Mouse (Mus musculus): ENCODE measurements at regions not wholly inside any gene's neighbourhood (a gene's known extent, or its start where the extent isn't known, plus 50 kb on each side); places are given as distances from the start of the nearest gene placed in this dataset.

DNA sequence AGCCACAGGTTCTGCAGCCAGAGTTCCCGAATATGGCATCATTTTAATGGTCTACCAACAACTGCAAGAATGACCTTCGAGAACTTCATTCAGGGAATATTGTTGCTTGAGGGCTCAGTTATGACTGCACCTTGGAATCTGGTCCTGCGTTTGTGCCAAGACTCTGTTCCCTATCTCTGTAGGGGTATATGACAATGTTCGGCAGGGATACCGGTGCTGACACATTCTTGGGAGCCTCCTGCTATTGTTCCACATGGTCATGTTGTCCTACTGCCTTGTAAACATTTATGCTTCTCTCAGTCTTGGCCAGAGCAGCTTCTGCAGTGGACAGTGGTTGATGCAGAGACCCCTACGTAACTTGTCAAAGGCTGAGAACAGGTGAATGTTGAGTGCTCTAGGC, 216.8 kb upstream of the Stt3b start:
- H3K36me3 ChIP-seq (ENCODE audit: control insufficient read depth, insufficient read depth, low read length): no peaks in the 10 kb centered on the region
- no peaks in the 10 kb centered on the region for H3K4me1 ChIP-seq (ENCODE audit: control insufficient read depth, insufficient read depth, low read length)
- H3K9me3 ChIP-seq (replicated peaks; ENCODE audit: control insufficient read depth, low read length): no peaks in the 10 kb centered on the region
- H3K4me2 ChIP-seq: no peak overlapping the region
- H3K27ac ChIP-seq (ENCODE audit: low read depth, low read length): no peak overlapping the region
- H3K4me3 ChIP-seq (ENCODE audit: low read depth, low read length): no peak overlapping the region
- no peaks in the 10 kb centered on the region for H3K27me3 ChIP-seq (ENCODE audit: control insufficient read depth, insufficient read depth, low read length)
- H3K9ac ChIP-seq (ENCODE audit: low read depth, low read length): no peak overlapping the region
- ATAC-seq (replicated peaks; ENCODE audit: insufficient number of reproducible peaks, low FRiP score, low TSS enrichment): no peak
- WGBS (ENCODE audit: insufficient replicate concordance): 81% methylated on average over 6 of the region's 6 CpGs

DNA sequence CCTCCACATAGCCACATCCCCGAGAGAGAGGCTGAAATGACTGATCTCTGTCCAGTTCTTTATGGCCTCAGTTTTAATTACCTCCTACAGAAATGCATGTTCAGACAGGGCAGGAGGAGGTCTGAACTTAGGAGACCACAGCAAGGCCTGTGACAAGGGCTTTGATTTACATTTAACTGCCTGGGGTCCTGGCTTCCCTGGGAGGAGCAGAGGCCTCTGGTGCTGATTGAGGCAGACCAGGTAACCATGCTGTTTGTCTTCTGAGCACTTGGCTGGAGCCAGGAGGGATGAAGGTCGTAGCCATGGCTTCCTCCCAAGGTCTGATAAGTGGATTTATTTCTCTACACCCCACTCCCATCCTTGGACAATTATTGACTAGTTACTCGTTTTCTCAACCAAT, 224.0 kb upstream of the Stt3b start:
- no peak for ATAC-seq (replicated peaks; ENCODE audit: insufficient number of reproducible peaks, low FRiP score, low TSS enrichment)
- 42% methylated on average over 3 of the region's 3 CpGs for WGBS (ENCODE audit: insufficient replicate concordance)
- H3K27me3 ChIP-seq (ENCODE audit: control insufficient read depth, insufficient read depth, low read length): no peaks in the 10 kb centered on the region
- H3K4me1 ChIP-seq (ENCODE audit: control insufficient read depth, insufficient read depth, low read length): no peaks in the 10 kb centered on the region
- H3K36me3 ChIP-seq (ENCODE audit: control insufficient read depth, insufficient read depth, low read length): no peaks in the 10 kb centered on the region
- H3K9ac ChIP-seq (ENCODE audit: low read depth, low read length): no peak overlapping the region
- H3K27ac ChIP-seq (ENCODE audit: low read depth, low read length): no peak overlapping the region
- H3K4me2 ChIP-seq: no peak overlapping the region
- H3K9me3 ChIP-seq (replicated peaks; ENCODE audit: control insufficient read depth, low read length): no peaks in the 10 kb centered on the region
- H3K4me3 ChIP-seq (ENCODE audit: low read depth, low read length): no peak overlapping the region

DNA sequence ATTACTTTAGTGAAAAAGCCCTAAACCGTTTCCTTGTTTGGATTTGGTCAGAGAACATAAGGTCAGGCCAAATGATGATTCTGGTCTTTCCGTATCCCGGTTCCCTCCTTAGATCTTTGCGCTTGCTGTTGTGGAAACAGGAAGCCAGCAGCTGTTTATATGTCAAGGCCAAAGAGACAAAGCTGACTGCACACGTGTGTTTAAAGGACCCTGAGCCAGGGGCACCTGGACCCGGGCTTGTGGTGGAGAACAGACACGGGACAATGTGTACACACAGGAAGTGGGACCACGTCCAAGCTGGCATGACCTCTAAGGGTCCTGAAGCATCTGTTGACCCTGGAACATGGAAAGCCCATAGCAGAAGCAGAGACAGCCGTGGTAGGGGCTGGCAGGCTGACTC, 233.4 kb upstream of the Stt3b start:
- H3K27ac ChIP-seq (ENCODE audit: low read depth, low read length): no peak overlapping the region

DNA sequence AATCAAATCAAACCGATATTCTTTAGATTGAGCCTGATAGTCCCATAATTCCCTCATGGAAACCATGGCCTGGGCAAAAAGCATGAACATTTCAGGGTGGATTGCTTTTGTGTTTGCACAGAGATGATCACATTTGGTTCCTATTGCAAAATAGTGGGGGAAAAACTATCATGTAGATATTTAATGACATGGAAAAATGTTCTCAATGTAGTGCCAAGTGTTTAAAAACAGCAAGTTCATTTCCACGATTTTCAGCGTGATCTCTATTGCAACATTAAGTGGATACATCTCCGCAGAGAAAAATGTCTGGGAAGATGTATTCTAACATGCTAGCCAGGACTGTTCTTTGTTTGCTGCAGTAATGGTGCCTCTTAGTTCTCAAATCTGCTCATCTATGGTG, 235.0 kb upstream of the Stt3b start:
- H3K36me3 ChIP-seq (ENCODE audit: control insufficient read depth, insufficient read depth, low read length): no peaks in the 10 kb centered on the region
- H3K4me3 ChIP-seq (ENCODE audit: low read depth, low read length): no peak overlapping the region
- ATAC-seq (replicated peaks; ENCODE audit: insufficient number of reproducible peaks, low FRiP score, low TSS enrichment): no peak
- 0 out of 2 replicates have a peak, but pooled peaks cover 4% of the 10 kb centered on the region for H3K4me1 ChIP-seq (ENCODE audit: control insufficient read depth, insufficient read depth, low read length)
- H3K27ac ChIP-seq (ENCODE audit: low read depth, low read length): no peak overlapping the region
- no peaks in the 10 kb centered on the region for H3K27me3 ChIP-seq (ENCODE audit: control insufficient read depth, insufficient read depth, low read length)
- H3K4me2 ChIP-seq: no peak overlapping the region
- no peaks in the 10 kb centered on the region for H3K9me3 ChIP-seq (replicated peaks; ENCODE audit: control insufficient read depth, low read length)
- H3K9ac ChIP-seq (ENCODE audit: low read depth, low read length): no peak overlapping the region
- 80% methylated on average over 4 of the region's 4 CpGs for WGBS (ENCODE audit: insufficient replicate concordance)

More for the DNA sequence above, 233.4 kb upstream of the Stt3b start:
- Histone ChIP-seq H3K4me1 (ENCODE audit: control insufficient read depth, insufficient read depth, low read length) (0 out of 2 replicates have a peak, but pooled peaks cover 4% of the 10 kb centered on the region), H3K4me3 (ENCODE audit: low read depth, low read length) (no peak overlapping the region), H3K27me3 (ENCODE audit: control insufficient read depth, insufficient read depth, low read length) (no peaks in the 10 kb centered on the region), H3K9me3 (replicated peaks; ENCODE audit: control insufficient read depth, low read length) (no peaks in the 10 kb centered on the region), H3K9ac (ENCODE audit: low read depth, low read length) (no peak overlapping the region), H3K36me3 (ENCODE audit: control insufficient read depth, insufficient read depth, low read length) (no peaks in the 10 kb centered on the region), H3K4me2 (no peak overlapping the region)
- no peak for ATAC-seq (replicated peaks; ENCODE audit: insufficient number of reproducible peaks, low FRiP score, low TSS enrichment)
- WGBS (ENCODE audit: insufficient replicate concordance): 69% methylated on average over 9 of the region's 9 CpGs

DNA sequence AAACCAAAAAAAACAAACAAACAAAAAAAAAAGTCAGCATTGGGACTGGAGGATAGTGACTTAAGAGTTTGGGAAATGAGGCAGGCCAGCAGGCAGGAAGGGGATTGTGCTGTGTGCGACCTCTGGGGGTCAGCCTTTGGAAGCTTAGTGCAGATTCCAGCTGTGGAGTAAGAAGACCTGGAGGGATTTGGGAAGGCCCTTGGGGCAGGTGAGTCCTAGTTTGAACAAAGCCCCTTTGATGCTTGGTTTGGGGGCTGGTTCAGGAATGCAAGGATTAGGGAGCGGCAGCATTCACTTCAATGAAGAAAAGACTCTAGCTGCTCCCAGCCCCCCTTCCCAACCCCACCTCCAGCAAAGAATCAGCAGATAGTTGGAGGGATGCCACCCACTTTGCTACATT, 235.6 kb upstream of the Stt3b start:
- Histone ChIP-seq H3K27me3 (ENCODE audit: control insufficient read depth, insufficient read depth, low read length) (no peaks in the 10 kb centered on the region), H3K9me3 (replicated peaks; ENCODE audit: control insufficient read depth, low read length) (no peaks in the 10 kb centered on the region), H3K27ac (ENCODE audit: low read depth, low read length) (no peak overlapping the region), H3K4me2 (no peak overlapping the region), H3K9ac (ENCODE audit: low read depth, low read length) (no peak overlapping the region), H3K4me1 (ENCODE audit: control insufficient read depth, insufficient read depth, low read length) (0 out of 2 replicates have a peak, but pooled peaks cover 4% of the 10 kb centered on the region), H3K4me3 (ENCODE audit: low read depth, low read length) (no peak overlapping the region), H3K36me3 (ENCODE audit: control insufficient read depth, insufficient read depth, low read length) (no peaks in the 10 kb centered on the region)
- WGBS (ENCODE audit: insufficient replicate concordance): 65% methylated on average over 2 of the region's 2 CpGs
- ATAC-seq (replicated peaks; ENCODE audit: insufficient number of reproducible peaks, low FRiP score, low TSS enrichment): no peak

DNA sequence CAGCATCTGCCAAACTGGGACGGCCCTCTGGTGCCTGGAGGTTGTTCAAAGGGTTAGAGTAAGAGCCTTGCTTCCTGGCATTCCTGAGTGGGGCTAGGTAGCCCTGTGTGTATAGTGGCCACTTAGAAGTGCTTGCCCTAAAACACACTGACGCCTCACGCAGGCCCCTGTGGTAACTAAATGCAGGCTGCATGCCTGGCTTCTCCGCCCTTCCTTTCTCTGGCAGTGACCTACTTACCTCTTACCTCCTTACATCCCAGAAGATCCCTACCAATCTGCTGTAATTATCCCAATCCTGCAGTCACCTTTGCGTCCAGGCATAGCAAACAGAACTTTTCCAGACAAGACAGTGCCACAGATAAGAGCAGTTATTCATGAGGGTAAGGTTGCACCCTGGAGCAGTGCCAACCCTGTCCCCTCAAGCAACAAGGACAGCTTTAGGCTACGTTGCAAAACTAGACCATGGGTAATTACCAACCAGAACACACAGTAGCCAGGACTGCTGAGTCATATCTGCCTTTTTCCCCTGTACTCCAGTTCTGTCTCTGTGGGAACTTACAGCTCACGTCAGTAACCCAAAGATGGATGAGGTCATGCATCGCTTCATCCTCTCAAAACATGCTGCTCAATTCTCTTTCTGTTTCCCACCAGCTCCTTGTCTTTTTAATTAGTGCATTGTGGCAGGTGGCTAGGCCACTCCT, 237.6 kb upstream of the Stt3b start:
- no peak overlapping the region for H3K9ac ChIP-seq (ENCODE audit: low read depth, low read length)
- no peaks in the 10 kb centered on the region for H3K36me3 ChIP-seq (ENCODE audit: control insufficient read depth, insufficient read depth, low read length)
- 58% methylated on average over 8 of the region's 8 CpGs for WGBS (ENCODE audit: insufficient replicate concordance)
- no peak; the same call in 1 of the 2 replicates for ATAC-seq (replicated peaks; ENCODE audit: insufficient number of reproducible peaks, low FRiP score, low TSS enrichment)
- H3K9me3 ChIP-seq (replicated peaks; ENCODE audit: control insufficient read depth, low read length): no peaks in the 10 kb centered on the region; the same call in 1 of the 2 replicates
- 0 out of 2 replicates have a peak, but pooled peaks cover 4% of the 10 kb centered on the region for H3K4me1 ChIP-seq (ENCODE audit: control insufficient read depth, insufficient read depth, low read length)
- no peak overlapping the region for H3K4me2 ChIP-seq
- H3K27me3 ChIP-seq (ENCODE audit: control insufficient read depth, insufficient read depth, low read length): no peaks in the 10 kb centered on the region
- H3K4me3 ChIP-seq (ENCODE audit: low read depth, low read length): no peak overlapping the region
- H3K27ac ChIP-seq (ENCODE audit: low read depth, low read length): no peak overlapping the region

DNA sequence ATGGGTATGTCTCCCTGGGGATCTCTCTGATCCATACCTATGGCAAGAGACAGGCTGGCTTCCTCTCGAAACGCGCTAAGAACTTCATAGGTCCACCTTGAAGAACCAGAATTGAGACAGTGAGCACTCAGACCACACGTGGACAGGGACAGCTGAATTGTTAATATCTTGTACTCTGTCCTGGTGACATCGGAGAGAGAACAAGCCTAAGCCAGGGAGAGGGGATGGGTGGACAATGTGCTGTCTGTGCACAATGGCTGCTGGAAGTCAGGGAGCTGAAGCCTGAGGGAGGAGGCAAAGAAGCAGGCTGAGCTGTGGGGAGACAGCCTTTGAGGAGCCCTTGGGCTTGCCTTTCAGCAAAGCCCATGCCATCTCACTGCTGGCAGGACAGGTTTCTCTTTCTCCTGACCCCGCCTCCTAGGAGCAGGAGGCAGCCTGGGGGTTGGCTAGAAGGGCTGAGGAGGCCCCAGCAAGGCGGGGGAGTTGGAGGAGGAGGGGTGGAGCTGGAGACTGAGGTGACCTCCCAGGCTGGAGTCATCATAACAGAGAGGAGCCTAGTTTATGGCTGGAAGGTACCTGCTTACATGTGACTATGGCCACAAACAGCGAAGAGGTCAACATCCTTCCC, 238.6 kb upstream of the Stt3b start:
- ATAC-seq (replicated peaks; ENCODE audit: insufficient number of reproducible peaks, low FRiP score, low TSS enrichment): no peak
- WGBS (ENCODE audit: insufficient replicate concordance): 51% methylated on average over 8 of the region's 8 CpGs

DNA sequence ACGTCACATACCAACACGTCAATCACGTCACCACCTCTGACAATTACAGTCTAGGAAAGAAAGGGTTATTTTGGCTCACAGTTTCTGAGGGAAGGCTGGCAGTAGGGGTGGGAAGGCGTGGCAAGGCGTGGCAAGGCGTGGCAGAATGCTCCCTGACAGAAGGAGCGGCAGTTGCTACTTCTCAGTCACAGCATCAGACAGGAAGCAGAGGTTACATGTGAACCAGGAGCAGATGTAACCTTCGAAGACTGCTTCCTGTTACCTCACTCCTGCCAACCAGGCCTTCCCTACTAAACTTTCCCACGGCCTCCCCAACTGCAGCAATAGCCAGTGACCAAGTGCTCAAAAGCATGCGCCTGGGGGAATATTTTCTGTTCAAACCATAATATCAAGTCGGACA, 240.9 kb upstream of the Stt3b start:
- Histone ChIP-seq H3K9ac (ENCODE audit: low read depth, low read length) (no peak overlapping the region), H3K9me3 (replicated peaks; ENCODE audit: control insufficient read depth, low read length) (no peaks in the 10 kb centered on the region; the same call in 1 of the 2 replicates), H3K27ac (ENCODE audit: low read depth, low read length) (no peak overlapping the region), H3K4me1 (ENCODE audit: control insufficient read depth, insufficient read depth, low read length) (0 out of 2 replicates have a peak, but pooled peaks cover 4% of the 10 kb centered on the region), H3K36me3 (ENCODE audit: control insufficient read depth, insufficient read depth, low read length) (no peaks in the 10 kb centered on the region), H3K4me2 (no peak overlapping the region), H3K27me3 (ENCODE audit: control insufficient read depth, insufficient read depth, low read length) (no peaks in the 10 kb centered on the region), H3K4me3 (ENCODE audit: low read depth, low read length) (no peak overlapping the region)
- no peak for ATAC-seq (replicated peaks; ENCODE audit: insufficient number of reproducible peaks, low FRiP score, low TSS enrichment)
- WGBS (ENCODE audit: insufficient replicate concordance): 83% methylated on average over 11 of the region's 11 CpGs

More for the DNA sequence above, 238.6 kb upstream of the Stt3b start:
- no peaks in the 10 kb centered on the region for H3K36me3 ChIP-seq (ENCODE audit: control insufficient read depth, insufficient read depth, low read length)
- no peak overlapping the region for H3K4me3 ChIP-seq (ENCODE audit: low read depth, low read length)
- H3K27ac ChIP-seq (ENCODE audit: low read depth, low read length): no peak overlapping the region
- H3K9me3 ChIP-seq (replicated peaks; ENCODE audit: control insufficient read depth, low read length): no peaks in the 10 kb centered on the region; the same call in 1 of the 2 replicates
- H3K4me1 ChIP-seq (ENCODE audit: control insufficient read depth, insufficient read depth, low read length): 0 out of 2 replicates have a peak, but pooled peaks cover 4% of the 10 kb centered on the region
- no peaks in the 10 kb centered on the region for H3K27me3 ChIP-seq (ENCODE audit: control insufficient read depth, insufficient read depth, low read length)
- H3K4me2 ChIP-seq: no peak overlapping the region
- no peak overlapping the region for H3K9ac ChIP-seq (ENCODE audit: low read depth, low read length)

All from heart, embryonic 11.5 days (tissue).